Comparison of ENCODE assay signal across 22 mouse cellular contexts in the genomic region with DNA sequence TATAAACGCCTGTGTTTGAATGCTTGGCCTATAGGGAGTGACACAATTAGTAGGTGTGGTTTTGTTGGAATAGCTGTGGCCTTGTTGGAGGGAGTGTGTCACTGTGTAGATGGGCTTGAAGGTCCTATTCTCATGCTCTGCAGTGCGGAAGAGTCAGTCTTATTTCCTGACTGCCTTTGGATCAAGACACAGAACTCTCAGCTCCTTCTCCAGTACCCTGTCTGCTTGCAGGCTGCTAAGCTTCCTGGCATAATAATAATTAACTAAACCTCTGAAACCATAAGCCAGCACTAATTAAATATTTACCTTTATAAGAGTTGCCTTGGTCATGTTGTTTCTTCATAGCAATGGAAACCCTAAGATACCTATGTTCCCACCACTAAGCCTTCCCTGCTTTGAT.
"Had no signal": no experiment of that assay in that cellular context is flagged by ENCODE, and none has a peak within 500 bp of the region (broad histone marks: within the 10 kb centered on the region; RNA-seq: fewer than 3 reads in every experiment).

No protein-coding gene starts in this region.

- DNase-seq: layer of hippocampus, adult 9-11 months; lung, adult 18-20 months; lung, postnatal 10 days; lung, postnatal 36 days; retina, postnatal 1 day; right cerebral cortex, postnatal 25 days; spleen, adult 18-20 months; thymus, postnatal 25 days had no signal

- H3K4me2 ChIP-seq: liver, embryonic 11.5 days; lung, embryonic 15.5 days; midbrain, embryonic 13.5 days; neural tube, embryonic 13.5 days; stomach, embryonic 15.5 days had no signal

- ATAC-seq: hindbrain, postnatal 0 days; inflammation-experienced regulatory T-cells, adult 6 months; intestine, embryonic 16.5 days; midbrain, embryonic 13.5 days; midbrain, embryonic 16.5 days had no signal

- H3K27ac ChIP-seq: hindbrain, postnatal 0 days; layer of hippocampus, adult 2 months; liver, embryonic 14.5 days; lung, embryonic 15.5 days; midbrain, embryonic 10.5 days; midbrain, embryonic 13.5 days; neural tube, embryonic 13.5 days; stomach, embryonic 15.5 days had no signal

- H3K4me1 ChIP-seq: lung, embryonic 15.5 days; megakaryocyte, embryonic 14.5 days; midbrain, embryonic 10.5 days; midbrain, embryonic 13.5 days; neural tube, embryonic 13.5 days; stomach, embryonic 15.5 days had no signal

- H3K4me3 ChIP-seq: layer of hippocampus, adult 2 months; lung, embryonic 15.5 days; megakaryocyte, embryonic 14.5 days; midbrain, embryonic 10.5 days; midbrain, embryonic 13.5 days; myocyte; neural tube, embryonic 13.5 days; stomach, embryonic 15.5 days had no signal

- H3K9me3 ChIP-seq: lung, embryonic 15.5 days; midbrain, embryonic 10.5 days; midbrain, embryonic 13.5 days; neural tube, embryonic 13.5 days; stomach, embryonic 15.5 days had no signal

- H3K9ac ChIP-seq: liver, embryonic 14.5 days; lung, embryonic 15.5 days; midbrain, embryonic 13.5 days; neural tube, embryonic 13.5 days; stomach, embryonic 15.5 days had no signal

- H3K27me3 ChIP-seq: lung, embryonic 15.5 days; megakaryocyte, embryonic 14.5 days; midbrain, embryonic 13.5 days; neural tube, embryonic 13.5 days; stomach, embryonic 15.5 days had no signal

- H3K36me3 ChIP-seq: lung, embryonic 15.5 days; midbrain, embryonic 10.5 days; midbrain, embryonic 13.5 days; neural tube, embryonic 13.5 days; stomach, embryonic 15.5 days had no signal
